Mouse (Mus musculus): ENCODE measurements around the gene Gipr.

GRCm38 (mm10) chr7:19124713-19125112 is 41.2 kb downstream of the Gipr start:
- TF ChIP-seq POU5F1 (IDR thresholded peaks at IDR 0.05; ENCODE audit: borderline replicate concordance, low read length) (no peak), CTCF (conservative IDR thresholded peaks at IDR 0.05; ENCODE audit: low read length) (no peak)
